Mouse (Mus musculus) gastrocnemius, adult 8-10 months (tissue): ENCODE measurements around the gene Pabpc6. TPM values are rescaled to one million over a fixed set of nuclear protein-coding genes. Genes with fewer than 3 reads are reported as not detected.

ENCODE experiments used
- DNase-seq, 2 experiments: peaks; one replicate each; pipeline ENCODE4 v3.0.0; 2022; ENCODE audit warnings: low spot score in 2 of 2
- total RNA-seq, 4 experiments: library from RNA; stranded (reverse); gene quantifications; 2 replicates each; pipeline ENCODE4 v1.2.4; 2022

Gene Pabpc6
- total RNA-seq, result not detected

DNA sequence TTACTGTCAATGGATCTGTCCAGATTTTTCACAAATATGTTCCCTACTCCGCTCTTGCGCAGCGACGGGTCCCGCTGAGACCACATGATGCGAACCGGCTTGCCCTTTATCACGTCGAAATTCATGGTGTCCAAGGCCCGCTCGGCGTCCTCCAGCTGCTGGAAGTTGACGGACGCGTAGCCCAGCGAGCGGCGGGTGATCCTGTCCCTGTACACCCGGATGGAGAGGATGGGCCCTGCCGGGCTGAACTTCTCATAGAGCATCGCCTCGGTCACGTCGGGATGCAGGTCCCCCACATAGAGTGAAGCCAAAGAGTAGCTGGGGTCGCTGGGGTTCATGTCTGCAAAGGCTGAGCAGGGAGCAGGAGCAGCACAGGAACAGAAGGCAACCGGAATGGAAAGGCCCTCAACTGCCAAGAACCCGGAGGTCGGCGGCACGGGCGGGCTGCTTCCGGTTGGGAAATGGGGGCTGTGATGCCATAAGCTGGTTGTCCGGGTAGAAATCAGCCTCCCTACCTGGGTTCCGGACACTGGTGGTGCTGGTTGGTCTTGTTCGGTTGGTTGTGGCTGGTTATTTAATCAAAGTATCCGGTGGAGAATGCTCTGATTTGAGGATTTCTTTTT is at the start of gene Pabpc6:
Gene Pabpc6 (minus strand): TSS at position 435 of the 623 bp plus-strand sequence.
- DNase-seq, result no peak

- DNase-seq, result no peak
Observed at GRCm38 (mm10) chr17:9710910-9711309, 41.4 kb upstream of the Pabpc6 start.

DNA sequence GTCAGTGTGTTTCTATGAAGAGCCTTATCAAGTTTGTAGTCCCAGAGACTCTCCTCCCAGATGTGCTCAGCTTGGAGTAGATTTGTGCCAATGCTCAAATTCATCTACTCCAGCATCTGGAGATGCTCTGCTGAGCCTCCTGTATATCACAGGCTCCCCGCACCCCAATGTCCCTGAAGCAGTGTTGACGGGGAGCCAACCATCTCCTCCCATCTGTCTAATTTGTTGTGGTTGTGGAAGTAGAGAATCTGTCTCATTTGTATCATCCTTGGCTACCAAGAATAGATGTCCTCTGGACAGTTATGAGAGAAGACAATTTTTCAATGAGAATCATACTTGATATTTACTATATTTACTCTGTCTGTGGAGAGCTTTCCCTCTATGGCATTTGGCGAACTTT is 39.4 kb upstream of the Pabpc6 start:
- DNase-seq, result no peak

- DNase-seq, result no peak
Observed at GRCm38 (mm10) chr17:9707356-9707755, 37.8 kb upstream of the Pabpc6 start.

- no peak for DNase-seq
Observed at GRCm38 (mm10) chr17:9697763-9698162, 28.2 kb upstream of the Pabpc6 start.

DNA sequence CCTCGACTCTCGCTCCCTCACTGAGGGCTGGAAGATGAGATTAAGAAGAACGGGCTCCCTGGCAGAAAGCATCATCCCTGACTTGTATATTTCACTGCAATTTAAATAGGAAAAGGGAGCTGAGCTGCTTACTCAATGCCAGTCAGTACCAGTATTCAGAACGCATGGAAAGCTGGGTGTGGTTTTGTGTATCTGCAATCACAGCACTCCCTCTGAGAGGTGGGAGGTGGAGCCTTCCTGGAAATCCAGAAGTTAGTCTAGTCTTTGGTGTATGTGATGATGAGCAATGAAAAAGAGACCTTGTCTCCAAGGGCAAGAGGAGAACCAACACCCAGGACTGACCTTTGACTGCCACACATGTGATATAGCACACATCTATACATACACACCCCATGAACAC is 21.7 kb upstream of the Pabpc6 start:
- DNase-seq, result no peak

DNA sequence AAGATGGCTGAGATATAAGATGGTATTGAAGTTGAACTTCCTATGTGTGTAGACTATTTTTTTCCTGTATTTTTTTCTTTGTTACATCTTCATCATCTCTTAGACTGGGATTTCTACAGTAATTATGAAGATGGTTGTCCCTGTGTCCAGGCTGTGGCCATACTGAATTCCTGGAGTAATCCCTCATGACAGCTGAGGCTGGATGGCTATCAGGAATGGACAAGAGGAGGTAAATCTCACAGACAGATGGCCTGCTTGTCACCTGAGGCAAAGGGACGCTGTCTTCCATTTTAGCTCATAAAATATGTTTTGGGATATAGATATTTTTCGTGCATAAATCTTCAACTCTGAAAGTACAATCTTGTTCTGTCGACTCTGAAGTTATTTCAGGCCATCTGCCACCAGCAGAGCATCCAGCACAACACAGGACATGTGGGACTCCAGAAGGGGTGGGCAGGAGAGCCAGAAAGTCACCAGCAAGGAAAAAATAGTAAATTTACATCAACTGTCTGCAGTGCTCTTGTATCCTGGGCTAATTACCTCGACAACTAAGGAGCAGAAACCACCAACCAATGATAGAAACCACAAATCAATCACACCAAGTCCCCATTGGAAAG is 14.1 kb upstream of the Pabpc6 start:
- no peak for DNase-seq

GRCm38 (mm10) chr17:9680741-9681140 is 11.2 kb upstream of the Pabpc6 start:
- DNase-seq, result no peak

GRCm38 (mm10) chr17:9675175-9675789 is 5.8 kb upstream of the Pabpc6 start:
- no peak for DNase-seq

DNA sequence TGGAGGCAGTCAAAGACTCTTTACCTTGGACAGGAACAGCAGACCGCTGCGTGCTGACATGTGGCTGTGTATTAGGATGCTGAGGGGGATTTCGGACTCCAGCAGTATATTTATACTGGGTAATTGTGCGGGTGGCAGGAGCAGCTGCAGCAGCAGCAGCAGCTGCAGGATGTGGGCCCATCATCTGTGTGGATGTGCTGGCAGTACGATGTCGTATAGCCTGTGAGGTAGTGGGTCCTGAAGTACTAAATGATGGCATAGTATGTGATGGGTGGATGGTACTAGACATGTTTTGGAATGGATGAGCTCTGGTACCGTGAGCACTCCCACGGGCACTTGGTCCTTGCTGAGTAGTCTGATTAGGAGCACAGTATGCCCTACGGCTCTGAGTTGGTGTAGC is 1.6 kb downstream of the Pabpc6 start:
- DNase-seq, result no peak

DNA sequence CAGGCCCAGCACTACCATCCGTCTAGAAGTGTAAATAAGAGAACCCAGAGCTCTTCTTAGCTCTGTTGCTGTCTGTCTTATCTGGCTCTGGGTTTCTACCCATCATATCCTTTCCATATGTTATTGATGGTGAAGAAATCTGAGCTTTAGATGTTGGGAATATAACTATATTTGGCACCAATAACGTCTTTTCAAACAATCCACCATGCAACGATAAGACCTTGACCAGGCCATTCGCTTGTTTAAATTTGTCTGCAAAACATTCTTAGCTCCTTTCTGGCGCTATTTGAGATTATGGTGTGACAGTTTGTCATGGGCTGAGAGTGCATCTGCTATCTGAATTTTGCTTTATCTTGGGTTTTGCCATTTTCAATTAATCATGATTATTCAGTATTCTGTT is 10.9 kb downstream of the Pabpc6 start:
- no peak for DNase-seq

- no peak for DNase-seq
Observed at GRCm38 (mm10) chr17:9654155-9654554, 15.4 kb downstream of the Pabpc6 start.

DNA sequence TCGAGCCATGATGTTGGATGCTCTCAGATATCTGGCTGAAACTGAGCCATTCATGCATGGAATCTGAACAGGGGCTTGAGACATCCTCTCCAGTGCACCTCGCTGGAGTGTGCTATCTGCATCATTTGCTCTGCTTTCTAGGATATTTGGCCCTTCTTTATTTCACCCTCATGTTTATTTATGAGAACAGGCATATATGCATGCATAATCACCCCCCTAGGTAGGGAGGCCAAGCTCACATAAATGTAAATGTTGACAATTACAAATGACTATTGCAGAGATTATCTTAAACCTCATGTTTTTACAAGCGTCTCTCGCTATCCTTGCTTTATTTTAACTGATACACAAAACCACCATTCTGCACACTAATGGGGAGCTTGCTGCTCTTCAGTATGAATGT is 21.9 kb downstream of the Pabpc6 start:
- DNase-seq, result no peak

- DNase-seq, result no peak
Observed at GRCm38 (mm10) chr17:9643657-9644180, 25.8 kb downstream of the Pabpc6 start.

DNA sequence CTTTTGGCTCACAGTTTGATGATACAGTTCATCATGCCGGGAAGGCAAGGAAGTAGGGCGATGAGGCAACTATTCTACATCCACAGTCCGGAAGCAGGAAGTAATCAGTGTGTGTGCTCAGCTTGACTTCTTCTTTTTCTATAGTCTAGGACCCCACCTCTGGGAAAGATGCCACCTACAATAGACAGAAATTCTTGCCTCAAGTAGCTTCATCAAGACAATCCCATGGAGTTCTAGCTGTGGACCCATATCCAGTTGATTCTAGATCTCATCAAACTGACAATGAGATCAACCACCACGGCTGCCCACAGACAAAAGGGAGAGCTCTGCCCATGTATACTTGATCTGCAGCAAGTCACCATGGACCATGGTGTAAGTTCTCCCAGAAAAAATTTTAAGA is 32.5 kb downstream of the Pabpc6 start:
- DNase-seq, result no peak

- DNase-seq, result no peak
Observed at GRCm38 (mm10) chr17:9632579-9633252, 36.8 kb downstream of the Pabpc6 start.

- DNase-seq, result no peak
Observed at GRCm38 (mm10) chr17:9632140-9632539, 37.4 kb downstream of the Pabpc6 start.

DNA sequence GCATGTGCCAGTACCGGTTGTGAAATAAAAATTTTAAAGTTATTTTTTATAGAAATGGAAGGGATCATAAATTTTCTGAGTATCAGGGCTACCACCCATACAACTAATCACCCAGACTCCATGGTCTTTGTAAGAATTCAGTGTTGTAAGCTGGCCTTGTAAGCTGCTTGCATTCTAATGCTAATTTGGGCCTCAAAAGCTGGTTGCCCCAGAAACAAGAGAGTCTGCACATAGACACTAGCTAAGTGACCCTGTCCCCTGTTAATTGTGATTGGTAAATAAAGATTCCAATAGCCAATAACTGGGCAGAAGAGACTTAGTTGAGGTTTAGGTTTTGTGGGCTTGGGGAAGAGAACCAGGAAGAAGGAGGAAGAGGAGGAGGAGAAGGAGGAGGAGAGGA is 38.4 kb downstream of the Pabpc6 start:
- DNase-seq, result no peak

DNA sequence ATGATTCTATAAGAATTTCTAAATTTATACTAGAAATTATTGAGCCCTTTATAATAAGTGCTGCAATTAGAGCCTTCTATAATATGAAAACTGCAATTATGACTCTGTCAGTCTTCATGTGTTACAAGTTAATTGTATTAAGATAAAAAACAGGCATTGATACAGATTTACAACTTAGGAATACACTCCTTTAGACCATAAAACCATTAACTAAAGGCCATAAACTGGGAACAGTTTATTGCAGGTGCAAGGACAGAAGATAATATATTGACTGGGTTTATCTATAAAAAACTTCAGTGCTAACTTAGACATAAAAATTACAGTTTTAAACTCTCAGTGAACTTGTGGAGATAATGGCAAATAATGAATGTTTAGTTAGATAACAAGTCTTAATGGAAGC is 42.5 kb downstream of the Pabpc6 start:
- DNase-seq, result no peak
